Mouse (Mus musculus) hindbrain, embryonic 12.5 days (tissue): ENCODE data around the gene Vegfd. TPM values are rescaled to one million over a fixed set of nuclear protein-coding genes. Genes with fewer than 3 reads are reported as not detected.
A peak's percentile ranks its signal among the peaks of the same experiment; 100 is the strongest.

Source experiments
- ATAC-seq: fragments of 200-750 bp; cut with Nextera tagmentation; 2 replicates; pipeline ENCODE4 v1.8.0; 2017; ENCODE audit warnings: moderate TSS enrichment; ENCODE audit not compliant: low FRiP score
- H3K27ac ChIP-seq: fragments of 300-500 bp; sonication (generic); 2 replicates; pipeline ENCODE4 v1.5.1; 2016; ENCODE audit warnings: mild to moderate bottlenecking
- H3K27me3 ChIP-seq: fragments of 300-500 bp; sonication (generic); 2 replicates; pipeline ENCODE4 v1.6.1; 2016; ENCODE audit warnings: mild to moderate bottlenecking
- H3K36me3 ChIP-seq: fragments of 300-500 bp; sonication (generic); 2 replicates; pipeline ENCODE4 v1.6.1; 2016; ENCODE audit warnings: mild to moderate bottlenecking
- H3K4me1 ChIP-seq: fragments of 300-500 bp; sonication (generic); 2 replicates; pipeline ENCODE4 v1.6.1; 2016
- H3K4me2 ChIP-seq: fragments of 300-500 bp; sonication (generic); replicated peaks from 2 replicates; pipeline ENCODE4 v1.6.1; 2016; ENCODE audit warnings: mild to moderate bottlenecking
- H3K4me3 ChIP-seq: fragments of 300-500 bp; sonication (generic); 2 replicates; pipeline ENCODE4 v1.5.1; 2016; ENCODE audit warnings: mild to moderate bottlenecking
- H3K9ac ChIP-seq: fragments of 300-500 bp; sonication (generic); 2 replicates; pipeline ENCODE4 v1.6.1; 2016; ENCODE audit warnings: mild to moderate bottlenecking, moderate library complexity
- H3K9me3 ChIP-seq: fragments of 300-500 bp; sonication (generic); replicated peaks from 2 replicates; pipeline ENCODE4 v1.6.1; 2016; ENCODE audit warnings: mild to moderate bottlenecking
- WGBS: fragments of 180-500 bp; shearing (Covaris S2); methylation state at CpG from one replicate; pipeline ENCODE4 v1.1.7; 2016; 5-methylcytosine and 5-hydroxymethylcytosine counted together
- polyA plus RNA-seq: library from polyadenylated mRNA; unstranded; fragments of >200 nt; fragmentation: Nextera tagmentation; extraction: Ambion mirVana; gene quantifications from 2 replicates; pipeline ENCODE4 v1.2.1, GENCODE M21; 2016

Gene Vegfd
- polyA plus RNA-seq, result 1.7 and 1.9 TPM in 2 replicates

GRCm38 (mm10) chrX:164373081-164373480 is at the start of gene Vegfd:
Gene Vegfd, plus strand, starts transcription at chrX:164373378.
- no peak for ATAC-seq
- no peak within 1 kb of the TSS for H3K27ac ChIP-seq
- H3K27me3 ChIP-seq, result no peaks in the 10 kb centered on the region
- H3K9me3 ChIP-seq, result no peaks in the 10 kb centered on the region
- H3K4me3 ChIP-seq, result no peak within 1 kb of the TSS
- H3K9ac ChIP-seq, result no peak within 1 kb of the TSS
- no peaks in the 10 kb centered on the region for H3K36me3 ChIP-seq
- no peak within 1 kb of the TSS for H3K4me2 ChIP-seq
- WGBS, result 40% methylated on average over 3 of the region's 3 CpGs
- H3K4me1 ChIP-seq, result no peaks in the 10 kb centered on the region

DNA sequence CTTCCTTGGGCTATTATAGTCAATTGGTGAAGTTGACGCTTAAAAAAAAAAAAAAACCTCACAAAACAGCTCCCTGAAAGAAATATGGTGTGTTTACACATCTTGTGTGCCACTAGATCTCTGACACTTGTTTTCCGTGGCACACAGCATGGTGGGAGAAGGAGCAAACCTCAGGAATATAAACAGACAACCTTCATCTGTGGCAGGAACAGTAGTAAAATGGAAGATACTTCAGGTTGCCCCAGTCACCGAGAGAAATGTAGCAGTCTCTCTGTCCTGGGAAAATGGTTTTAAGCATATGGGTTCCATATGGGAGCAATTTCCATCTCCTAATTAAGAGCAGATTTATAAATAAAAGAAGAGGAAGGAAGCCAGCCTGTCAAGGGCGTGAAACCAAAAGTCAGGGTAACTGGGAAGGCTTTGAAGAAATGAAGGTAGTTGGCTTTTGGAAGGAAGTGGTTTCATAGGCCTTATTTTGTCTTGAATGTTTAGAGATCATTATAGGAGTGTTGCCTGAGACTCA is 49.7 kb upstream of the Vegfd start:
- Histone ChIP-seq H3K27ac (no peak overlapping the region), H3K4me2 (no peak overlapping the region), H3K36me3 (no peaks in the 10 kb centered on the region), H3K27me3 (no peaks in the 10 kb centered on the region), H3K9me3 (no peaks in the 10 kb centered on the region), H3K4me1 (no peaks in the 10 kb centered on the region), H3K9ac (no peak overlapping the region), H3K4me3 (no peak overlapping the region)
- no peak for ATAC-seq
- 67% methylated on average over 4 of the region's 4 CpGs for WGBS

DNA sequence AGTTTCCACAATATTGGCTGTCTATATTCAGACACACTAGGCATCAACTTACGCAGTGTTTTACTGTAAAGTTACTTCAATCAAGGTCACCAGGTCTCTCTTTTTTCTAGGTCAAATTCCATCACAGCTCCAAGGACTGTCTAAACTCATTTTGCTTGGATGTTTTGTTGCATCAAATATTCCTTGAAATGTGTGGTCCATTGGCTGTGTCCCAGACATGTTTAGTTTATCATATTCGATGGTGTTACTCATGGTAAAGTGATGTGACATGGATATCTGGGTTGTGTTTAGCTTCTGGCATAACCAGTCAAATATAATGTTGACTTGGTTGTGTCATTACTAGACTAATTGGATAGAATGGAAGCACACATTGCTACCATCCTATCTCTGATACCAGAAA is 42.8 kb upstream of the Vegfd start:
- Histone ChIP-seq H3K4me1 (no peaks in the 10 kb centered on the region), H3K27ac (no peak overlapping the region), H3K36me3 (no peaks in the 10 kb centered on the region), H3K9me3 (no peaks in the 10 kb centered on the region), H3K4me3 (no peak overlapping the region), H3K27me3 (no peaks in the 10 kb centered on the region), H3K4me2 (no peak overlapping the region), H3K9ac (no peak overlapping the region)
- WGBS, result 92% methylated on average over 2 of the region's 2 CpGs
- no peak for ATAC-seq

DNA sequence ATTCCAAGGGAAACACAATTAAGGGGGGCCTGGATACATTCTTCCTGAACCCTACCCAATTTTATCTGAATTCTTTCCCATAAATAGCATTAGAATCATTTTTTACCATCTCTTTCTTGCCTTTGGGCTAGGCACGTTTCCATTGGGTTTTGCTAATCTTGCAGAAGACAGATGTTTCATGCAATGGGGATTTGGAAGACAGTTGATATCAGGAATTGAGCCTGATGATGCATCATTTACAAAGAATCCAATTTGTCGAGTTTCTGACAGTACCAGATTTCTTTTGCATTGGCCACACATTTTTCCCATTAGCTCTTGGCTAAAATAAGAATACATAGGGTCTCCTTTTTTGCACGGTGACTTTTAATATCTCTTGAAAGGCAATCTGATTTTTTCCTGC is 42.4 kb upstream of the Vegfd start:
- Histone ChIP-seq H3K4me3 (no peak overlapping the region), H3K36me3 (no peaks in the 10 kb centered on the region), H3K4me1 (no peaks in the 10 kb centered on the region), H3K27me3 (no peaks in the 10 kb centered on the region), H3K9me3 (no peaks in the 10 kb centered on the region), H3K9ac (no peak overlapping the region), H3K27ac (no peak overlapping the region), H3K4me2 (no peak overlapping the region)
- ATAC-seq, result no peak
- 81% methylated on average over 3 of the region's 3 CpGs for WGBS

DNA sequence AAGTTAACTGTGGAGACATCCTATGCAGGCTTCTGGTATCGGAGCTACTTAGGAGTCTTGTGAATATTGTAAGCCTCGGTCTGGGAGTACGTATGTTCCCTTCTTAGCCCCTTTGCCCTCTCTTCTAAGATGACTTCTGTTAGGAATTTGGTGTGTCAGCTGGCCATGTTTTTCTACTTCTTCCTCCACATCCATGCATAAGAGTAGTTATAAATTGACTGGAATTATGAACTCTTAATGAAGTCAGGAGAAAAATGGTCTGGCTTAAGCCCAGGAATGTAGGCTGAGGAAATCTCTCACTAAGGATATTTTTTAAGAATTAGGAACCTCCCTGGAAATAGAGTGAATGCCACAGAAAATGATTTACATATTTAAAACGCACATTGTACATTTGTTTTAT is 34.6 kb upstream of the Vegfd start:
- H3K4me1 ChIP-seq, result no peaks in the 10 kb centered on the region
- no peak for ATAC-seq
- H3K27ac ChIP-seq, result no peak overlapping the region
- no peaks in the 10 kb centered on the region for H3K27me3 ChIP-seq
- no peak overlapping the region for H3K9ac ChIP-seq
- WGBS, result 91% methylated on average over 4 of the region's 4 CpGs
- H3K9me3 ChIP-seq, result no peaks in the 10 kb centered on the region
- H3K4me2 ChIP-seq, result no peak overlapping the region
- H3K36me3 ChIP-seq, result no peaks in the 10 kb centered on the region
- no peak overlapping the region for H3K4me3 ChIP-seq

GRCm38 (mm10) chrX:164345359-164345938 is 27.7 kb upstream of the Vegfd start:
- ATAC-seq, result no peak
- Histone ChIP-seq H3K4me2 (no peak overlapping the region), H3K9me3 (no peaks in the 10 kb centered on the region), H3K9ac (no peak overlapping the region), H3K4me3 (no peak overlapping the region), H3K27me3 (no peaks in the 10 kb centered on the region), H3K27ac (no peak overlapping the region), H3K36me3 (no peaks in the 10 kb centered on the region), H3K4me1 (no peaks in the 10 kb centered on the region)
- WGBS, result 90% methylated on average over 4 of the region's 4 CpGs

DNA sequence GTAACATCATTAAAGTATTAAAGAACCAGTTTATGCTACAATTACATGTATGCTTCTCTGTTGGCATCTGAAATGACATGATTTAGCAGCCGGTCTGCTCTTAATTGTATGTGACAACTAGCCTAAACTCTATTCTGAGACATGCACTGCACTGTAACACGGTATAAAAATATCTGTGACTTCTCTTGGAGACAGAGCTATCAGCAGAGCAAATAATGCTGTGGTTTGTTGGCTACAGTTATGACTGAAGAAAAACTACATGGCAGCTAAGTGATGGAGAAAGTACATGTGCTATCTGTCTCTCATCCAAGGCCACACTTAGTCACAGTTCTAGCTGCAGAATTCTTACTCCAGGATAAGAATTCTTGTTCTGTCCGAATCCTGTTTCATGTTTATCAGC is 24.2 kb upstream of the Vegfd start:
- no peak for ATAC-seq
- H3K9me3 ChIP-seq, result no peaks in the 10 kb centered on the region
- no peaks in the 10 kb centered on the region for H3K4me1 ChIP-seq
- no peak overlapping the region for H3K4me2 ChIP-seq
- H3K36me3 ChIP-seq, result no peaks in the 10 kb centered on the region
- no peak overlapping the region for H3K27ac ChIP-seq
- H3K4me3 ChIP-seq, result no peak overlapping the region
- 84% methylated on average over 3 of the region's 3 CpGs for WGBS
- H3K27me3 ChIP-seq, result no peaks in the 10 kb centered on the region
- no peak overlapping the region for H3K9ac ChIP-seq

GRCm38 (mm10) chrX:164365153-164365865 is 7.9 kb upstream of the Vegfd start:
- no peak for ATAC-seq
- no peak overlapping the region for H3K4me2 ChIP-seq
- H3K4me1 ChIP-seq, result no peaks in the 10 kb centered on the region
- no peaks in the 10 kb centered on the region for H3K27me3 ChIP-seq
- no peak overlapping the region for H3K4me3 ChIP-seq
- H3K9me3 ChIP-seq, result no peaks in the 10 kb centered on the region
- no peak overlapping the region for H3K9ac ChIP-seq
- no peaks in the 10 kb centered on the region for H3K36me3 ChIP-seq
- no peak overlapping the region for H3K27ac ChIP-seq
- WGBS, result 85% methylated on average over 4 of the region's 4 CpGs

DNA sequence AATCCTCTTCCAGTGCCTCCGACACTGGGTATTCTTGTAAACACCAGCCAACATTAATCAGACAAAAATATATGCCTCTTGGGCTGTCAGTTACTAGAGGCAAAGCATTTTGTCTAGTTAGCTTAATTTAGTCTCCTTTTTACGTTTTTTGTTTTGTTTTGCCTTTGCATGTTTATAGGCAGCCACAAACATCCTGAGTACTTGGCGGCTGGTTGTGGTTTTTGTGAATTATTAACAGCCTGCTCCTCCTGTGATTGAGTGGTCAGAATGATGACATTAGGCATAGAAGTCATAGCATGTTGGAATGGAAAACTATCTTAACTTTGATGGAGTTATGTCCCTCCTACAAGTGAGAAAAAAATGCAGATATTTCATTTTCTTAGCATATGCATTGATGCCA is 2.6 kb upstream of the Vegfd start:
- no peak overlapping the region for H3K4me2 ChIP-seq
- 92% methylated on average over 3 of the region's 3 CpGs for WGBS

DNA sequence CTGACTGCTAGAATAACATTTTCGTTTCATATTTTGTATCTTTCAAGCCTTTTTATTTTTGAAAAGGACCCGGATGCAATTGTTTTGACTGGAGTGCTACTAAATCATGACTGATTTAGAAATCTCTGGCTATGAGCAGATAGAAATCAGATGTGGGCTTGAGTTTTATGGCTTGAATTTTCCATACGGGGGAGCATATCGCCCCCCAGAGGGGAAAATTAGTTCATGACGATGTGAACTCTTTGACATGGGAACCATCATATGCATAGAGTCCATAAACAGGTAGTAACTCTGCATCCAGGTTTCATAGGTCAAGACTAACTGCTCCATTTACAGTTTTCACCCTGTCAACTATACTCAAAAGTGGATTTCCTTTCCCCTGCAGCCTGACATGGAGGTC is 1.4 kb downstream of the Vegfd start:
- Histone ChIP-seq H3K4me1 (no peaks in the 10 kb centered on the region), H3K9ac (no peak overlapping the region), H3K4me3 (no peak overlapping the region), H3K4me2 (no peak overlapping the region), H3K9me3 (no peaks in the 10 kb centered on the region), H3K27ac (no peak overlapping the region), H3K27me3 (no peaks in the 10 kb centered on the region), H3K36me3 (no peaks in the 10 kb centered on the region)
- ATAC-seq, result no peak
- WGBS, result 59% methylated on average over 5 of the region's 5 CpGs

More for the DNA sequence above, 2.6 kb upstream of the Vegfd start:
- no peaks in the 10 kb centered on the region for H3K27me3 ChIP-seq
- H3K9me3 ChIP-seq, result no peaks in the 10 kb centered on the region
- no peak overlapping the region for H3K9ac ChIP-seq
- no peaks in the 10 kb centered on the region for H3K4me1 ChIP-seq
- H3K4me3 ChIP-seq, result no peak overlapping the region
- no peak for ATAC-seq
- no peak overlapping the region for H3K27ac ChIP-seq
- H3K36me3 ChIP-seq, result no peaks in the 10 kb centered on the region

DNA sequence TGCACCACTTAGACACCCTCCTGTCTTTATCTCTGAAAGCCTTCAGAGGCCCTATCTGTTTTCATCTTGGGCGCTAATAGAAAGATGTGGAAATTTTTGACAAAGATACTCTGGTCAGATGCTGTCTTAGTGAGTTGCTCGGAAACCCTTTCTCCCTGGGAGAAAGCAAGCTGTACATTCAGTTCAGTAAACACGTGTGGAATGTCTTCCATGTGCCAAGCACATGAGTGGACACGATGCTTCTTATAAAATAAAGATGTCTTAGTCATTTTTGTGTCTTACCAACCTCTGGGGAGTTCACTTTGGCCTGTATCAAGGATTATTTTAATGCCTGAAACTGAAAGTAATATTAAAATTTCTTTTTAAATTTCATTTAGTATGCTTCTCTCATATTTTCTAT is 6.5 kb downstream of the Vegfd start:
- Histone ChIP-seq H3K4me1 (no peaks in the 10 kb centered on the region), H3K27me3 (peaks cover 6% of the 10 kb centered on the region), H3K36me3 (no peaks in the 10 kb centered on the region), H3K27ac (no peak overlapping the region), H3K4me3 (no peak overlapping the region), H3K4me2 (no peak overlapping the region), H3K9me3 (no peaks in the 10 kb centered on the region), H3K9ac (no peak overlapping the region)
- WGBS, result 81% methylated on average over 4 of the region's 4 CpGs
- no peak for ATAC-seq

GRCm38 (mm10) chrX:164381618-164382408 is 8.6 kb downstream of the Vegfd start:
- H3K27me3 ChIP-seq, result peaks cover 6% of the 10 kb centered on the region
- 0 out of 2 replicates have a peak overlapping the region, but pooled peaks have one; percentile 33 for H3K9ac ChIP-seq
- H3K4me3 ChIP-seq, result peak overlapping the region; percentile 36
- 17% methylated on average over 32 of the region's 33 CpGs for WGBS
- no peak overlapping the region for H3K27ac ChIP-seq
- ATAC-seq, result peak; percentile 99
- no peaks in the 10 kb centered on the region for H3K4me1 ChIP-seq
- no peaks in the 10 kb centered on the region for H3K9me3 ChIP-seq
- peak overlapping the region; percentile 62 for H3K4me2 ChIP-seq
- no peaks in the 10 kb centered on the region for H3K36me3 ChIP-seq
